Mouse (Mus musculus) erythroblast, adult 5-6 weeks (primary cell): Measurements from ENCODE around the gene Arhgef19. TPM values are rescaled to one million over a fixed set of nuclear protein-coding genes. Genes with fewer than 3 reads are reported as not detected.
A peak's percentile ranks its signal among the peaks of the same experiment; 100 is the strongest.

Experiments
- ATAC-seq: replicated peaks from 2 replicates; pipeline ENCODE4 v1.8.0; 2016; ENCODE audit warnings: moderate number of reproducible peaks, mild to moderate bottlenecking, moderate TSS enrichment, inconsistent platforms; ENCODE audit not compliant: poor library complexity, low FRiP score, severe bottlenecking
- total RNA-seq, 2 experiments: library from RNA; stranded (forward) in 1 of 2; stranded (reverse) in 1 of 2; fragments of 150-400 nt in 1 of 2; fragments of 200-764, 138-1000 nt in 1 of 2; gene quantifications; 2 replicates each; pipeline versions ENCODE4 v1.2.3 to v1.2.4; 2015 to 2017; ENCODE audit warnings: low replicate concordance in 2 of 2

Arhgef19 gene
- total RNA-seq (2015; ENCODE audit: low replicate concordance), result not detected in 2 replicates
- total RNA-seq (2017; ENCODE audit: low replicate concordance), result not detected in 2 replicates

DNA sequence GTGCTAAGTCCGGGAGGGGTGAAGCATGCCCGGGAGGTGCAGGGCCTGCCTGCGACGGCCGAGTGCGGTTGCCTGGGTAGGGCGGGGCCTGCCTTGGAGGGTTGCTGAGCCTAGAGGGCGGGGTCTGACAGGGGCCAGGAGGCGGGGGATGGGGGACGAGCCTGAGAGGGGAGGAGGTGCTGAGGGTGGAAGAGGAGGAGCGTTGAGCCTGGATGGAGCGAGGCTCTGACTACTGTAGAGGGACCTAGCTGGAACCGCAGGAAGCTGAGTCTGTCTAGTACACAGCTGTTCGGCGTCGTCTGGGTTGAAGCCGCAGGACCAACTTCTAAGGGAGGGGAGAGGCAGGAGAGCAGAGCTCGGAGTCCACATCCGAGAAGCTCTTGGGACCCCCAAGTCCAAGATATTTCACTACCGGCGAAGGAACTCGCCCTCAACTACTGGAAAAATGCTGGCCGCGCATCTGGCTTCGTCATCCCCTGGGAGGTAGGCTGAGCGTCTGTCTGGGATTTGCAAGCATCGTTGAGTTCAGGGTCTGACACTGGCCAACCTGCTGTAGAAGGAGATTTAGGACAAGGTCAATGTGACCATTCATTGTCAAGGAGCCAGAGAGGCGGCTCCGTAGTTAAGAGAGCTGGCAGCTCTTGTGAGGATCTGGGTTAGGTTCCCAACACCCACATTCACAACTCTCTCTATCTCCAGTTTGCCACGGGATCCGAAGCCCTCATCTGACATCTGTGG lies at the start of gene Arhgef19:
Gene Arhgef19 (plus strand): TSS at position 112 of the 738 bp plus-strand sequence.
- peak; percentile 71 for ATAC-seq

DNA sequence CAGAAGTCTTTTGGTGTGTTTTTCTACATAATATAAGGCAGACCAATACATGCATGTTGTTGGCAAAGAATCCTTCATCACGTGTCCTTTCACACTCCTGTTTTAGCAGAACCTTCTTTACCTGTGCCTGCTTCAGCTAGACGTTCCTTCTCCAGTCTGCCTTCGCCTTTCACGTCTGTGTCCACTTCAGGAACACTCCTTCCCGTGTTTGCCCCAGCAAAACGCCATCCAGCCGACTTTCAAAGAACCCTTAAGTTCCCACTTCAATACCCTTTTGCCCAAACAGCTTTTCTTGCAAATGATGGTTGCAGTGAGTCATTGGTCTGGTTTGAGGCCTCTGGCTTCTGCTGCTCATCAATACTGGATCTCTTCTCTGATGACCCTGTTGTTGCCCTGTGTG lies 48.0 kb upstream of the Arhgef19 start:
- no peak for ATAC-seq

DNA sequence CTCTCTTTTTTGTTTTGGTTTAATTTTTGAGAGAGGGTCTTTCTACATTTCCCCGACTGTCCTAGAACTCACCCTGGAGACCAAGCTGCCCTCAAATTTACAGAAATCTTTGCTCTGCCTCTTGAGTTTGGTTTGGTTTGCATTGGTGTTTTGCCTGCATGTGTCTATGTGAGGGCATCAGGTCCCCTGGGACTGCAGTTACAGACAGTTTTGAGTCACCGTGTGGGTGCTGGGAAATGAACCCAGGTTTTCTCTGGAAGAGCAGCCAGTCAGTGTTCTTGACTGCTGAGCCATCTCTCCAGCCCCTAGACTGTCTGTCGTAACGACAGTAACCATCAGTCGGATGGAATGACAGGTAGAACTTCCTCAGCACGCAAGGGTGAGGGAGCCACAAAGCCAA lies 44.7 kb upstream of the Arhgef19 start:
- ATAC-seq, result no peak

DNA sequence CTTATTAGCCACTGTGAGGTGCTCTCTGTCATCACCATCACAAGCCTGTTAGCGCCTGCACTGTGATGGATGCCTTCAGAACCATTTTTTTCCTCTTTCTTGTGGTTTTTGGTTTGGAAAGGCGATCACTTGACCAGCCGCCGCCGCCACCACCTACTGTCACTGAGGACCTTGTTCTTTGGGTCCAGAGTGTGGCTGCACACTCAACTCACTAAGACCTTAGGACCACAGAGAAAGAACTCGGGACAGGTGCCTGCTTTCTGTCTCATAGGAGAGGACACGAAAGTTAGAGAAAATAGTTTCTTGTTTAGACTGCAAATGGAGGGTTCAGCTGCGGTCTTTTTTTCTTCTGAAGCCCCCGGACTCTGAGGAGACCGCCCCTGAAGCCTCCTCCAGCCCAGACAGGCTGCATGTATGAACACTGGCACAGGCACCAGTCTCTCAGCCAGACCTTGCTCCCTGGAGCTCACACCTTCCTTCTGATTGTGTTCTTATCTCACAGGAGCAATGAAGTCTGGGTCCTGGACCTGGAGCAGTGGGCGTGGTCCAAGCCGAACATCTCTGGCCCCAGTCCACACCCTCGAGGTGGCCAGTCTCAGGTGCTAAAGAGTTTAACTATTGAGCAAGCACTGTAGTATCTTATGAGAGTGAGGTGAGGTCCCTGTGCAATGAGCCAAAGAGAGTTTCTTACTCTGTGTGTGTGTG lies 42.2 kb upstream of the Arhgef19 start:
- 0 out of 2 replicates have a peak, but pooled peaks have one; percentile 36 for ATAC-seq

GRCm38 (mm10) chr4:141197686-141198035 lies 41.6 kb upstream of the Arhgef19 start:
- ATAC-seq, result no peak

DNA sequence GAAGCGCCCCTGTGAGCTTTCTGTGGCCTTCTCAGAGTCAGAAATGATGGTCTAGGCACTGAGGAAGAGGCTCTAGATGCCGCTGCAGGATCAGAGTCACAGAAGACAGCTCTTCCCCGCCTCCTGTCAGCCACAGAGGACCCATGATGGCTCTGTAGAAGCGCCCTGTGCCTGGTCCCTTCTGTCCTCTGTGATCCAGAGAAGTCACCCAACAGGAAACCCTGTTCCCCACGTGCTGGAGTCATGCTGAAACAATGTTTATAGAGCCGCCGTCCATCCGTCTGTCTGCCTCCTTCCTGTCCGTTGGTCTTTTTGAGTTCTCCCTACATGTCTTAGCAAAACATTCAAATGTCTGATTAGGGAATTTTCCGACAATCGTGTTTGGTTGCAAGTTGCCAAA lies 38.4 kb upstream of the Arhgef19 start:
- no peak for ATAC-seq

- ATAC-seq, result no peak
These were observed 37.1 kb upstream of the Arhgef19 start for GRCm38 (mm10) chr4:141202192-141202591.

GRCm38 (mm10) chr4:141204580-141205061 lies 34.7 kb upstream of the Arhgef19 start:
- ATAC-seq, result peak; percentile 42; the same call in 1 of the 2 replicates

GRCm38 (mm10) chr4:141207081-141207480 lies 32.2 kb upstream of the Arhgef19 start:
- no peak for ATAC-seq

DNA sequence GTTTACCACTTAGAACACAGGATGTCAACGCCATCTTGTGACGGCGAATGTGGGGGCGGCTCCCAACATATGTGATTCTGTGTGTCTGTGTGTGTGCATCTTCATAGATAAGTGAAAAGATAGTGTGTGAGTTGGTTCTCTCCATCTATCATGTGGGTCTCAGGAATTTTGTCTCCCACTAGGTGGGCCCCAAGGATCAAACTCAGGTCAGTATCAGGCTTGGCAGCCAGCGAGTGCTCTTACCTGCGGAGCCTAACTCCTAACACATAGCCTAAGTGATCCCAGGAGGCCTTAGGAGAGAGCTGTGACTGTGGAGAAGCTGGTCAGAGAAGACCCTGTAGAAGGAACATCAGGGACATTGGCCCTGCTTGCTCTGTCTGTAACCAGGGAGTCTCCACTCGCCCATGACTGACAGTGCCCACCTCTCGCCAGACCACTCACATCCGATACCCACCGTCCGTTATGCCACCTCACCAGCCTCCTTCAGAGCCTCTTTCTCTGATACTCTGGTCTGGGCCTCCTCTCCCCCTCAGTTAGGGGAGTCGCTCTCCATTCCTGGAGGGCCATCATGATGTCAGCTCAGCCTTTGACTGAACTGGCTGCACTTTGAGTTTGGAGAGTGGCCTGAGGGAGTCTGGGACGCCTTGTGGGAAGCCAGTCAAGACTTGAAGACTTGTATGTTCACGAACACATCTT lies 28.6 kb upstream of the Arhgef19 start:
- peak; percentile 68 for ATAC-seq

DNA sequence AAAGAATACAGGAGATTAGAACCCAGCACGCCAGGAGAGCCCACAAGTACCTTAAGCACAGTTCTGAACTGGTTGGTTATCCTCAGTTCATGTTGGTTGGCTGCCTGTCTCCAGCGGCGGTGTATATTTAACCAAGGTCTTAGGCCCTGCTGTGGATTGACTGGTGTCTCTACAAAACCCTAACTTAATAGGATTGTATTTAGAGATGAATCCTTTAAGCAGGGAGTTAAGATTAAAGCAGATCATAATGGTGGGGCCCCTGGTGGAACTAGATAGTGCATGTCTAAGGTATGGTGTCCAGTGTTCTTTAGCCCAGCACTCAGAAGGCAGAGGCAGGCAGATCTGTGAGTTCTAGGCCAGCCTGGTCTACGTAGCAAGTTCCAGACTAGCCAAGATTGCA lies 27.7 kb upstream of the Arhgef19 start:
- no peak for ATAC-seq

GRCm38 (mm10) chr4:141212892-141213291 lies 26.4 kb upstream of the Arhgef19 start:
- ATAC-seq, result no peak

DNA sequence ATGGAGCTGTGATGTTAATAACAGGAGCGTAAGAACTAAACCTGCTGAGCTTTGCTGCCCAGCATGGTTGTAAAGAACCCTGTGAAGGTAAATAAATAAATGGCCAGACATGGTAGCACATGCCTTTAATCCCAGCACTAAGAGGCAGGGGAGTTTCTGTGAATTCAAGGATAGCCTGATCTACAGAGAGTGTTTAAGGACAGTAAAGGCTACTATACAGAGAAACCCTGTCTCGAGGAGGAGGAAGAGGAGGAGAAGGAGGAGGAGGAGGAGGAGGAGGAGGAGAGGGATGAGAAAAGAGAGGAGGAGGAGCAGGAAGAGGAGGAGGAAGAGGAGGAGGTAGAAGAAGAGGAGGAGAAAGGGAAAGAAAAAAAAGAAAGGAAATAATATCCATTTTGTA lies 26.0 kb upstream of the Arhgef19 start:
- no peak for ATAC-seq

DNA sequence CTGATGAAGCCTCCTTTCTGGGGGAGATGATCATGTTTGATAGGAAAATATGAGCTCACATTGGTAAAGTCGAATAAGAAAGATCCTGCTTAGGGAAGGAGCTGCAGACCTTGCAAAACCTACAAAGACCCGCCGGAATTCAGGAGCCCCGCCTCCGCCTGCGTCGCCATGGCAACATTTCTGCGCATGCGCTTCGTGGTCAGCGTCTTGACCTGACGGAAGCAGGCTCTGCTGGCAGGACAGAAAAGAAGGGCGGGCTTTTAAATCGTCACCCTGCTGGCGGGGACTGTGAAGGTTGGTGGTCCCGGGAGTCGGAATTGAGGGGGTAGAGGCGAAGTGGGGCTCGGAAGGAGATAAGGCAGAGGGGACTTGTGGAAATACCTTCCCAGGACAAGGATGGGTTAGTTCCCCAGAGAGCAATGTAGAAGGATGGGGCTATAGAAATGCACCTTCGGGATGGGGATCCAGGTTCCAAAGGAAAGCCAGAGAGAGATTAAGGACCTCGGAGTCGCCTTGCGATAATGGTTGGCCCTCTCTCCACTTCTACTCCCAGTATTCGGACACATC lies 25.4 kb upstream of the Arhgef19 start, which contains the start of gene Rsg1:
Gene Rsg1 (plus strand): TSS at position 187 of the 567 bp plus-strand sequence.
- ATAC-seq, result peak; percentile 75

- peak; percentile 74 for ATAC-seq
These were observed 24.9 kb upstream of the Arhgef19 start for GRCm38 (mm10) chr4:141214337-141214851.

DNA sequence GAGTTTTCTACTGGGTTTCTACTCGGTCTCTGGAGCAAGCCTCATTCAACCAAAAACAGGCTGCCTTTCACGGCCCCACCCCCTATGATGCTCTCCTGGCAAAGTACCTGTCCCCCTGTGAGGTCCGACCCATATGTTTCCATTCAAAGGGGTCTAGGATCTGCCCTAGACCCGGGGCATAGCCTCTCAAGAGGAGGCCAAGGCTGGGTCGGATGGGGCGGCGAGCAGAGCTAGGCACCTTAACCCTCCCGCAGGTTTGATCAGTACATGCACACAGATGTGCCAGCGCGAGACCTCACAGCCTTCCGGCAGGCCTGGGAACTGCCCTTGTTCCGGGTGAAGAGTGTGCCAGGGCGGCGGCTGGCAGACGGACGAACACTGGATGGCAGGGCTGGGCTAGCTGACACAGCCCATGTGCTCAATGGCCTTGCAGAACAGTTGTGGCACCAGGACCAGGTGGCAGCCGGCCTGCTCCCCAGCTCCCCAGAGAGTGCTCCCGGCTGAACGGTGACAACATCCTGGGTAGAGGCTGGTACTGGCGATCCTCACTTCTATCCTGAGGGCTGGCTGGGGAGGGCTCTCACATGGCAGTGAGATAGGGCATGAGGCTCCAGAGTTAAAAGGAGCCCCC lies 19.6 kb upstream of the Arhgef19 start:
- ATAC-seq, result 0 out of 2 replicates have a peak, but pooled peaks have one; percentile 38

- ATAC-seq, result no peak
These were observed 17.5 kb upstream of the Arhgef19 start for GRCm38 (mm10) chr4:141221848-141222247.

DNA sequence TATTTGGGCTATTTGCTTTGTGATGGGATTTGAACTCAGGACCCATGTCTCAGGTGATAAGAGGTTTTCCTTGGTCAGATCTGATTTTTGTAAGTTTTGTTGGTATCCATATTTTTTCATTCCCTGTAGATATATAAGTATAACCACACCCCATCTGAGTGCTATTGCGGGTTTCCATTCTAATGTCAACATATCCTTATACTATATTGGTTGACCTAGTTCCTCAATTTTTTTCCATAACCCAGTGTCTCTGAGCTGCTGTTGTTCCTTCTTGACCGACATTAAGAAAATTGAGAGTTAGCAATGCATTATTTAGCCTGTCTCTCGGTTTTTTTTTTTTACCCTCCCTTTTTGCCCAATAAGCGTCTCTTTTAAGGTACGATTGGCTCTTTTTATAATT lies 16.5 kb upstream of the Arhgef19 start:
- no peak for ATAC-seq

DNA sequence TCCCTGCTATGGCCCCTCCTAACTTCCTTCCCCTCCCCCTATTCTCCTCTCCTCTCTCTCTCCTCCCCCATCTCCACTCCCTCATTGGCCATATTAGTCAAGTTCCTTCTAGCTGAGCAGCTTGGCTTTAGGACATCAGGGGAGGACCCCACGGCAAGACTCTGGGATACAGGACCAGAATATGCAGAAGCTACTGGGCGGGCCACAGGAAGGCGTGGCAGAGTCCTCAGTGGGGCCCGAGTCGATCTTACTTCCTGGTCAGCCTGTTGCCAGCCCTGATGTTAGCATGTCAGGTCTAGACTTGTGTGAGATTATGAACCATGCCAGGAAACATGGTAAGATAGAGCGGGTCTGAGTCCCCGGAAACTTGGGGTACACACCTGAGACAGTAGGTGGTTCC lies 10.6 kb upstream of the Arhgef19 start:
- no peak for ATAC-seq
